Mouse (Mus musculus) MEL (cell line): ENCODE results near the gene Sap30l. TPM values are rescaled to one million over a fixed set of nuclear protein-coding genes. Genes with fewer than 3 reads are reported as not detected.

Experiments
- DNase-seq: peaks from one replicate; pipeline ENCODE4 v3.0.0; 2011; ENCODE audit warnings: low read depth, low spot score
- H3K27ac ChIP-seq: 2 replicates; pipeline ENCODE4 v1.5.1; 2012; ENCODE audit warnings: low read depth, mild to moderate bottlenecking, control low read depth, low read length, moderate library complexity; ENCODE audit not compliant: control insufficient read depth
- H3K27me3 ChIP-seq, 2 experiments: fragments of 150-350 bp in 1 of 2; sonication (generic) in 1 of 2; 2 replicates each; pipeline ENCODE4 v1.6.1; 2012; ENCODE audit warnings: low read length in 2 of 2, mild to moderate bottlenecking in 2 of 2, improper control_type of control experiment in 1 of 2, moderate library complexity in 1 of 2; ENCODE audit not compliant: insufficient read depth in 2 of 2, control insufficient read depth in 1 of 2
- H3K36me3 ChIP-seq, 2 experiments: 2 replicates each; pipeline ENCODE4 v1.6.1; 2012 to 2014; ENCODE audit warnings: low read length in 2 of 2, improper control_type of control experiment in 1 of 2, inconsistent platforms in 1 of 2, mild to moderate bottlenecking in 1 of 2; ENCODE audit not compliant: insufficient read depth in 2 of 2, control insufficient read depth in 1 of 2
- H3K4me1 ChIP-seq, 2 experiments: fragments of 150-350 bp in 1 of 2; sonication (generic) in 1 of 2; 2 replicates each; pipeline ENCODE4 v1.6.1; 2012; ENCODE audit warnings: low read length in 2 of 2, improper control_type of control experiment in 1 of 2, mild to moderate bottlenecking in 1 of 2; ENCODE audit not compliant: insufficient read depth in 2 of 2, control insufficient read depth in 1 of 2
- H3K4me3 ChIP-seq, 2 experiments: fragments of 150-350 bp in 1 of 2; sonication (generic) in 1 of 2; 2 replicates each; pipeline ENCODE4 v1.5.1; 2012; ENCODE audit warnings: low read depth in 2 of 2, low read length in 2 of 2, mild to moderate bottlenecking in 2 of 2, moderate library complexity in 2 of 2, control low read depth in 1 of 2, improper control_type of control experiment in 1 of 2; ENCODE audit not compliant: control insufficient read depth in 1 of 2, insufficient read depth in 1 of 2
- H3K79me2 ChIP-seq: 2 replicates; pipeline ENCODE4 v1.6.1; 2012; ENCODE audit warnings: mild to moderate bottlenecking, low read length, moderate library complexity; ENCODE audit not compliant: control insufficient read depth, poor library complexity, insufficient read depth
- H3K9ac ChIP-seq: 2 replicates; pipeline ENCODE4 v1.6.1; 2012; ENCODE audit warnings: low read depth, mild to moderate bottlenecking, control low read depth, low read length, moderate library complexity; ENCODE audit not compliant: control insufficient read depth, poor library complexity, severe bottlenecking
- H3K9me3 ChIP-seq: fragments of 150-350 bp; sonication (generic); replicated peaks from 2 replicates; pipeline ENCODE4 v1.6.1; 2012; ENCODE audit warnings: mild to moderate bottlenecking, low read length, improper control_type of control experiment, moderate library complexity; ENCODE audit not compliant: insufficient read depth
- CHD1 ChIP-seq: IDR thresholded peaks from 2 replicates; pipeline ENCODE4 v1.6.1; 2012; ENCODE audit warnings: low read depth, mild to moderate bottlenecking, inconsistent platforms, low read length, improper control_type of control experiment
- CHD2 ChIP-seq: IDR thresholded peaks from 2 replicates; pipeline ENCODE4 v1.6.1; 2011; ENCODE audit warnings: low read length, improper control_type of control experiment
- CTCF ChIP-seq, 3 experiments: IDR thresholded peaks in 2 of 3; conservative IDR thresholded peaks in 1 of 3; 2 replicates each; pipeline ENCODE4 v1.5.1; 2011 to 2012; ENCODE audit warnings: low read length in 3 of 3, low read depth in 2 of 3, mild to moderate bottlenecking in 2 of 3, improper control_type of control experiment in 1 of 3, inconsistent platforms in 1 of 3, mixed read lengths in 1 of 3, moderate library complexity in 1 of 3; ENCODE audit not compliant: control insufficient read depth in 1 of 3, insufficient read depth in 1 of 3, poor library complexity in 1 of 3, severe bottlenecking in 1 of 3
- ELF1 ChIP-seq: IDR thresholded peaks from 2 replicates; pipeline ENCODE4 v1.6.1; 2014; ENCODE audit warnings: low read depth, mild to moderate bottlenecking, inconsistent platforms, low read length, improper control_type of control experiment, moderate library complexity
- ETS1 ChIP-seq: IDR thresholded peaks from 2 replicates; pipeline ENCODE4 v1.6.1; 2012; ENCODE audit warnings: low read depth, mild to moderate bottlenecking, inconsistent platforms, low read length, improper control_type of control experiment, moderate library complexity
- GABPA ChIP-seq: IDR thresholded peaks from 2 replicates; pipeline ENCODE4 v1.6.1; 2012; ENCODE audit warnings: low read depth, mild to moderate bottlenecking, inconsistent platforms, low read length, improper control_type of control experiment, moderate library complexity
- GATA1 ChIP-seq: IDR thresholded peaks from 2 replicates; pipeline ENCODE4 v1.6.1; 2011; ENCODE audit warnings: low read depth, low read length, improper control_type of control experiment
- HCFC1 ChIP-seq: IDR thresholded peaks from 2 replicates; pipeline ENCODE4 v1.6.1; 2012; ENCODE audit warnings: low read depth, mild to moderate bottlenecking, inconsistent platforms, low read length, improper control_type of control experiment, moderate library complexity
- JUND ChIP-seq: IDR thresholded peaks from 2 replicates; pipeline ENCODE4 v1.6.1; 2011; ENCODE audit warnings: low read depth, mild to moderate bottlenecking, improper control_type of control experiment, low read length
- KAT2A ChIP-seq: conservative IDR thresholded peaks from 2 replicates; pipeline ENCODE4 v1.6.1; 2012; ENCODE audit warnings: low read depth, low read length, improper control_type of control experiment, inconsistent platforms
- MAFK ChIP-seq: IDR thresholded peaks from 2 replicates; pipeline ENCODE4 v1.6.1; 2011; ENCODE audit warnings: low read depth, mild to moderate bottlenecking, low read length, improper control_type of control experiment, borderline replicate concordance
- MAZ ChIP-seq: IDR thresholded peaks from 2 replicates; pipeline ENCODE4 v1.6.1; 2012; ENCODE audit warnings: low read depth, mild to moderate bottlenecking, inconsistent platforms, low read length, improper control_type of control experiment
- MXI1 ChIP-seq: IDR thresholded peaks from 2 replicates; pipeline ENCODE4 v1.6.1; 2011; ENCODE audit warnings: mild to moderate bottlenecking, low read depth, low read length, improper control_type of control experiment
- MYB ChIP-seq: IDR thresholded peaks from 2 replicates; pipeline ENCODE4 v1.6.1; 2011; ENCODE audit warnings: mild to moderate bottlenecking, low read depth, low read length, improper control_type of control experiment
- MYC ChIP-seq: IDR thresholded peaks from 2 replicates; pipeline ENCODE4 v1.6.1; 2011; ENCODE audit warnings: low read depth, mild to moderate bottlenecking, low read length, improper control_type of control experiment, moderate library complexity
- NELFE ChIP-seq: IDR thresholded peaks from 2 replicates; pipeline ENCODE4 v1.6.1; 2011; ENCODE audit warnings: low read depth, low read length, improper control_type of control experiment
- NRF1 ChIP-seq: IDR thresholded peaks from 2 replicates; pipeline ENCODE4 v1.6.1; 2014; ENCODE audit warnings: low read depth, mild to moderate bottlenecking, inconsistent platforms, low read length, improper control_type of control experiment, moderate library complexity; ENCODE audit not compliant: poor library complexity, insufficient read depth, severe bottlenecking
- POLR2A ChIP-seq, 2 experiments: IDR thresholded peaks; 2 replicates each; pipeline ENCODE4 v1.6.1; 2011 to 2012; ENCODE audit warnings: low read length in 2 of 2, mild to moderate bottlenecking in 2 of 2, control low read depth in 1 of 2, improper control_type of control experiment in 1 of 2, low read depth in 1 of 2, moderate library complexity in 1 of 2; ENCODE audit not compliant: control insufficient read depth in 1 of 2, insufficient read depth in 1 of 2, poor library complexity in 1 of 2
- POLR2AphosphoS2 ChIP-seq: IDR thresholded peaks from 2 replicates; pipeline ENCODE4 v1.6.1; 2011; ENCODE audit warnings: low read length, improper control_type of control experiment
- RAD21 ChIP-seq: IDR thresholded peaks from 2 replicates; pipeline ENCODE4 v1.6.1; 2011; ENCODE audit warnings: mild to moderate bottlenecking, low read depth, low read length, improper control_type of control experiment
- RCOR1 ChIP-seq: IDR thresholded peaks from 2 replicates; pipeline ENCODE4 v1.6.1; 2012; ENCODE audit warnings: low read depth, mild to moderate bottlenecking, inconsistent platforms, low read length, improper control_type of control experiment
- SIN3A ChIP-seq: IDR thresholded peaks from 2 replicates; pipeline ENCODE4 v1.6.1; 2012; ENCODE audit warnings: low read length, improper control_type of control experiment, inconsistent platforms
- SMC3 ChIP-seq: IDR thresholded peaks from 2 replicates; pipeline ENCODE4 v1.6.1; 2011; ENCODE audit warnings: low read depth, low read length, improper control_type of control experiment
- TBP ChIP-seq: IDR thresholded peaks from 2 replicates; pipeline ENCODE4 v1.8.0; 2011; ENCODE audit warnings: low read depth, low read length, improper control_type of control experiment
- TCF12 ChIP-seq: IDR thresholded peaks from 2 replicates; pipeline ENCODE4 v1.6.1; 2014; ENCODE audit warnings: low read depth, mild to moderate bottlenecking, inconsistent platforms, low read length, improper control_type of control experiment, moderate library complexity
- UBTF ChIP-seq: IDR thresholded peaks from 2 replicates; pipeline ENCODE4 v1.6.1; 2012; ENCODE audit warnings: low read depth, mild to moderate bottlenecking, inconsistent platforms, low read length, improper control_type of control experiment, moderate library complexity, borderline replicate concordance; ENCODE audit not compliant: insufficient read depth
- USF1 ChIP-seq: IDR thresholded peaks from 2 replicates; pipeline ENCODE4 v1.6.1; 2014; ENCODE audit warnings: low read depth, mild to moderate bottlenecking, inconsistent platforms, low read length, improper control_type of control experiment, moderate library complexity
- ZKSCAN1 ChIP-seq: IDR thresholded peaks from 2 replicates; pipeline ENCODE4 v1.6.1; 2012; ENCODE audit warnings: low read depth, mild to moderate bottlenecking, inconsistent platforms, low read length, improper control_type of control experiment, moderate library complexity
- ZMIZ1 ChIP-seq: IDR thresholded peaks from 2 replicates; pipeline ENCODE4 v1.6.1; 2012; ENCODE audit warnings: low read depth, mild to moderate bottlenecking, inconsistent platforms, low read length, improper control_type of control experiment, moderate library complexity
- ZNF384 ChIP-seq: IDR thresholded peaks from 2 replicates; pipeline ENCODE4 v1.6.1; 2012; ENCODE audit warnings: low read depth, mild to moderate bottlenecking, inconsistent platforms, low read length, improper control_type of control experiment
- polyA plus RNA-seq, 2 experiments: library from polyadenylated mRNA; stranded (reverse) in 1 of 2; unstranded in 1 of 2; fragments of >175 nt in 1 of 2; fragments of >200 nt in 1 of 2; gene quantifications; 2 replicates each; pipeline versions ENCODE4 v1.2.1 to v1.2.4; 2012; ENCODE audit warnings: low replicate concordance in 2 of 2, low read depth in 1 of 2; ENCODE audit not compliant: insufficient read length in 2 of 2, insufficient read depth in 1 of 2, missing spikeins in 1 of 2
- total RNA-seq: library from RNA; depleted of rRNA; stranded (reverse); fragments of 300-350 nt; gene quantifications from 2 replicates; pipeline ENCODE4 v1.2.3, GENCODE M21; 2012; rRNA removed

Gene Sap30l
- total RNA-seq (40.2 and 40.6 TPM in 2 replicates), polyA plus RNA-seq (10 to 100 TPM in 1 of 2 experiments, not detected in 1; 52.5 TPM)

GRCm38 (mm10) chr11:57800971-57801765 lies at the start of gene Sap30l:
TSS of gene Sap30l (plus strand) at chr11:57801637.
- peak; percentile 98 for DNase-seq
- peaks cover 0 to 22% of the 10 kb centered on the region in 2 experiments; a peak in 2 of 4 replicates for H3K36me3 ChIP-seq
- H3K27me3 ChIP-seq = no peaks in the 10 kb centered on the region
- TF ChIP-seq RCOR1 (no peak), ETS1 (no peak), ZNF384 (no peak), NELFE (peak; percentile 92), ELF1 (peak; percentile 98), GATA1 (no peak), RAD21 (no peak), UBTF (no peak), CHD1 (peak; percentile 71; the same call in 1 of the 2 replicates), POLR2A (IDR thresholded peaks at IDR 0.05; ENCODE audit: control insufficient read depth in 1 of 2, insufficient read depth in 1 of 2, low read depth in 1 of 2, low read length in 2 of 2, poor library complexity in 1 of 2) (peak; percentile 89 to 95), ZKSCAN1 (no peak), USF1 (no peak), JUND (no peak), MYB (no peak), HCFC1 (peak; percentile 82), GABPA (no peak), NRF1 (0 out of 2 replicates have a peak, but pooled peaks have one; percentile 39), SMC3 (no peak), MXI1 (peak; percentile 60; the same call in 1 of the 2 replicates), TBP (peak; percentile 91), TCF12 (peak; percentile 62; the same call in 1 of the 2 replicates), POLR2AphosphoS2 (peak; percentile 83), MAZ (peak; percentile 96), CTCF (IDR thresholded peaks at IDR 0.05 in 2 of 3, conservative IDR thresholded peaks at IDR 0.05 in 1 of 3; ENCODE audit: control insufficient read depth in 1 of 3, insufficient read depth in 1 of 3, low read depth in 2 of 3, low read length in 3 of 3, poor library complexity in 1 of 3, severe bottlenecking in 1 of 3) (0 out of 6 replicates have a peak, but pooled peaks of 1 of the 3 experiments have one; percentile 7), ZMIZ1 (peak; percentile 90; the same call in 1 of the 2 replicates), CHD2 (peak; percentile 83), KAT2A (no peak; the same call in 1 of the 2 replicates), SIN3A (peak; percentile 85), MYC (no peak), MAFK (no peak)
- TF ChIP-seq, all 39 proteins: peak for 15
- Histone ChIP-seq H3K79me2 (peaks cover 26% of the 10 kb centered on the region), H3K27ac (peak within 1 kb of the TSS; percentile 52), H3K4me3 (peak within 1 kb of the TSS; percentile 81 to 96), H3K9me3 (no peaks in the 10 kb centered on the region), H3K9ac (peak within 1 kb of the TSS; percentile 83), H3K4me1 (peaks cover 4 to 24% of the 10 kb centered on the region in 2 experiments)
